Mouse (Mus musculus) C3H10T1/2 (cell line): ENCODE data around the gene Cyb5r1. TPM values are rescaled to one million over a fixed set of nuclear protein-coding genes. Genes with fewer than 3 reads are reported as not detected.

Source experiments
- polyA plus RNA-seq, 2 experiments: library from polyadenylated mRNA; unstranded; fragments of >200 nt; fragmentation: generic; extraction: Trizol; gene quantifications; one replicate each; pipeline ENCODE4 v1.2.1; 2012; ENCODE audit warnings: missing spikeins in 2 of 2

Gene Cyb5r1
- 10 to 100 TPM; 20.5 to 34.7 TPM for polyA plus RNA-seq

GRCm38 (mm10) chr1:134405509-134406413 is at the start of gene Cyb5r1:
Cyb5r1 (plus strand) TSS chr1:134405559.

DNA sequence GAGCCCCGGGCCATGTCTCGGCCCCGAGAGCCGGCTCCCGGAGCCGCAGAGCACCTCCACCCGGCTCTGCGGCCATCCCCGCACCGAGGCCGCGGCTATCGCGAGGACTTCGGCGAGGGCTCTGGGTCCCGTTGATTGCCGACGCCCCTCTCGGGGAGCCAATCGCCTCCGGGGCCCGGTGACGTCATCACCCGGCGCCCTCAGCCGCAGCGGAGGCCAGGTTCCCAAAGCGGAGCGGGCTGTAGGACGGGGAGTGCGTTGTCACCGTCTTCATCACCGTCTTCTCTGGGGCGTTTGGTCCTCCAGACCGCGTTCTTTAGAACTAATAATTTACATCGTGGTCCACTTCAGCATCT is 43.5 kb upstream of the Cyb5r1 start, which contains the start of gene Tmem183a:
Gene Tmem183a, minus strand, starts transcription at position 123 of the 356 bp plus-strand sequence.

GRCm38 (mm10) chr1:134385666-134386065 is 19.7 kb upstream of the Cyb5r1 start, which contains the start of gene 4933406M09Rik:
4933406M09Rik (plus strand) TSS chr1:134385940.

GRCm38 (mm10) chr1:134415168-134415831 is 9.9 kb downstream of the Cyb5r1 start, which contains the start of gene Adipor1:
Adipor1 (plus strand) TSS chr1:134415378.

GRCm38 (mm10) chr1:134454904-134455824 is 49.8 kb downstream of the Cyb5r1 start, which contains the start of gene Klhl12:
Klhl12 (plus strand) TSS chr1:134455531.

Other genes with a start within 250 kb of the Cyb5r1 start
- gene Chil1, start 223.4 kb upstream of the Cyb5r1 start, polyA plus RNA-seq: under 1 TPM in 1 of 2 experiments, not detected in 1; 0.17 TPM
- not detected for gene Mybph, start 212.1 kb upstream of the Cyb5r1 start, polyA plus RNA-seq
- not detected for gene Adora1, start 170.1 kb upstream of the Cyb5r1 start, polyA plus RNA-seq
- gene Myog, start 115.6 kb upstream of the Cyb5r1 start, polyA plus RNA-seq: under 1 TPM in 1 of 2 experiments, not detected in 1; 0.02 TPM
- under 1 TPM; 0.05 to 0.24 TPM for gene Ppfia4, start 72.6 kb upstream of the Cyb5r1 start, polyA plus RNA-seq
- 10 to 100 TPM; 24.2 to 27.5 TPM for gene Tmem183a, start 43.6 kb upstream of the Cyb5r1 start, polyA plus RNA-seq
- not detected for gene 4933406M09Rik, start 19.6 kb upstream of the Cyb5r1 start, polyA plus RNA-seq
- 10 to 100 TPM; 29.5 to 56.9 TPM for gene Adipor1, start 9.8 kb downstream of the Cyb5r1 start, polyA plus RNA-seq
- 1 to 10 TPM in 1 of 2 experiments, under 1 TPM in 1; 0.57 to 5.7 TPM for gene Klhl12, start 50.0 kb downstream of the Cyb5r1 start, polyA plus RNA-seq
- 10 to 100 TPM in 1 of 2 experiments, 1 to 10 TPM in 1; 4.2 to 13.1 TPM for gene Rabif, start 89.1 kb downstream of the Cyb5r1 start, polyA plus RNA-seq
- gene Mgat4e, start 144.1 kb downstream of the Cyb5r1 start, polyA plus RNA-seq: not detected
- 10 to 100 TPM in 1 of 2 experiments, under 1 TPM in 1; 0.30 to 13.9 TPM for gene Kdm5b, start 154.6 kb downstream of the Cyb5r1 start, polyA plus RNA-seq
- under 1 TPM in 1 of 2 experiments, not detected in 1; 0.27 TPM for gene Syt2, start 241.1 kb downstream of the Cyb5r1 start, polyA plus RNA-seq